Mouse (Mus musculus) brain, embryonic 14.5 days (tissue): ENCODE results near the gene Gatad2a.

Experiments
- CTCF ChIP-seq: fragments of 200-500 bp; IDR thresholded peaks from 2 replicates; pipeline ENCODE4 v1.5.1; 2012; ENCODE audit warnings: inconsistent platforms, mild to moderate bottlenecking, moderate library complexity, borderline replicate concordance; ENCODE audit not compliant: insufficient read depth, insufficient read length; ENCODE audit errors: extremely low read depth
- POLR2A ChIP-seq: fragments of 200-500 bp; IDR thresholded peaks from 2 replicates; pipeline ENCODE4 v1.6.1; 2012; ENCODE audit warnings: mild to moderate bottlenecking, inconsistent platforms, borderline replicate concordance; ENCODE audit not compliant: poor library complexity, insufficient read depth, insufficient read length, severe bottlenecking; ENCODE audit errors: extremely low read depth

DNA sequence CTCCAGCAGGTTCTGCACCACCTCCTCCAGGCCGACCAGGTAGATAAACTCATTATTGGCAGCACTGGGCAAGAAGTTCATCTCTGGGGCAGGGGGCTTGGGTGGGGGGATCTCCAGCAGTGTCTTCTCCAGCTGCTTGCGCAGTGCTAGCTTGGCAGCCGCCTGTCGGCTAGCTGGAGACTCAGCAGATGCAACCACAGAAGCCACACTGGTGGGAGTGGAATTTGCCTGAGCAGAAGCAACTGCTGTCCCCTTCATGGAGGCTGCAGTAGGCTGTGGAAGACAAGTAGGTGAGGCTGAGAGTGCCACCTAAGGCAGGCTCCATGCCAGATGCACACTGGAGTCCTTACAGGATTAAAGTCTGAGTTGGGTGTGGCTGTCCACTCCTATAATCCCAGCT lies 81.7 kb downstream of the Gatad2a start:
- TF ChIP-seq POLR2A (no peak), CTCF (no peak)
